Comparison of ENCODE assay signal across 31 mouse cellular contexts in the genomic region with DNA sequence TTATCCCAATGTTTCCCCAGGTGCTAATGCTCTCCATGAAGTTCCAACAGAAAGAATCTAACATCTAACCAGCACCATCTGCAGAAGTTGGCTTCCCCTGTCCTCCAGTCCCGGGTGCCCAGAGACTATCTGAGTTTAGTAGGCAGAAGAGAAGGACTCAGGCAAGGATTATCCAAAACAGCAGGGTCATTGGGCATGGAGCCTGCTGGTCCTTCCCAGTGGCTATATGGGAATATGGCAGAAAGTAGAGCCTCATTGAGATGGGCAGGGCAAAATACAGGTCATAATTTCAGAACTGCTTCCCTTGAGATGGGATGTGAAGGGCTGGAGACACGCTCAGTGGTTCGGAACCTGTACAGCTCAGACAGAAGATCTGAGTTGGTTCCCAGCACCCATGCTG. TPM values are rescaled to one million over a fixed set of nuclear protein-coding genes. Genes with fewer than 3 reads are reported as not detected.
"Had no signal": no experiment of that assay in that cellular context is flagged by ENCODE, and none has a peak within 500 bp of the region (broad histone marks: within the 10 kb centered on the region; RNA-seq: fewer than 3 reads in every experiment).

No protein-coding gene starts in this region.

- H3K27me3 ChIP-seq: liver, embryonic 13.5 days; neural tube, embryonic 12.5 days; stomach, embryonic 15.5 days had no signal

- H3K27ac ChIP-seq: left cerebral cortex, adult 2 months; liver, embryonic 13.5 days; neural tube, embryonic 12.5 days; stomach, embryonic 15.5 days had no signal

- DNase-seq: kidney, postnatal 10 days; kidney, postnatal 36 days; layer of hippocampus, postnatal 36 days; liver, embryonic 13.5 days; lung, adult 2 months; lung, postnatal 14 days; lung, postnatal 4 days; midbrain, embryonic 14.5 days; retina, postnatal 1 day; right cerebral cortex, postnatal 25 days; spleen, adult 18-20 months; thymus, postnatal 25 days had no signal

- H3K4me2 ChIP-seq: liver, embryonic 13.5 days; midbrain, embryonic 11.5 days; neural tube, embryonic 12.5 days; stomach, embryonic 15.5 days had no signal

- H3K9me3 ChIP-seq: liver, embryonic 13.5 days; neural tube, embryonic 12.5 days; stomach, embryonic 15.5 days had no signal

- H3K4me3 ChIP-seq: left cerebral cortex, adult 2 months; liver, embryonic 13.5 days; neural tube, embryonic 12.5 days; stomach, embryonic 15.5 days had no signal

- H3K9ac ChIP-seq: liver, embryonic 13.5 days; neural tube, embryonic 12.5 days; stomach, embryonic 15.5 days had no signal

- H3K36me3 ChIP-seq: liver, embryonic 13.5 days; neural tube, embryonic 12.5 days; stomach, embryonic 15.5 days had no signal

RNA-seq across cellular contexts. Expression of a gene that starts 39.2 kb away (rescaled TPM):
- total RNA-seq: neutrophil, adult 5-6 weeks had no signal

RNA-seq across cellular contexts. Expression of a gene that starts 39.3 kb away (rescaled TPM):
- total RNA-seq: megakaryocyte-erythroid progenitor cell, adult 5-6 weeks; neutrophil, adult 5-6 weeks had no signal

RNA-seq across cellular contexts. Expression of a gene that starts 57.9 kb away (rescaled TPM):
- total RNA-seq: layer of hippocampus, adult 8-10 months; layer of hippocampus, postnatal 10 days; layer of hippocampus, postnatal 36 days; left cerebral cortex, adult 2 months; left cerebral cortex, postnatal 10 days; left cerebral cortex, postnatal 36 days; liver, adult 2 months; megakaryocyte progenitor cell, adult 5-6 weeks; megakaryocyte-erythroid progenitor cell, adult 5-6 weeks; midbrain, postnatal 0 days; neutrophil, adult 5-6 weeks had no signal
- polyA plus RNA-seq: kidney, embryonic 14.5 days; limb, embryonic 11.5 days; limb, embryonic 14.5 days; liver, adult 2 months; liver, embryonic 13.5 days; liver, embryonic 16.5 days; lung, adult 2 months; lung, embryonic 16.5 days; midbrain, embryonic 11.5 days; midbrain, embryonic 14.5 days; midbrain, postnatal 0 days; neural tube, embryonic 12.5 days; stomach, embryonic 15.5 days; thymus, postnatal 0 days had no signal
